11 mouse cellular contexts compared by ENCODE assay signal in genomic region chr1:193440512-193440911, GRCm38 (mm10).
DNase-seq lines count a peak whose midpoint lies in the region; ATAC-seq and TF ChIP-seq lines count a peak whose summit lies in the region.
"Had no signal": no experiment of that assay in that cellular context is flagged by ENCODE, and none has a peak within 500 bp of the region (broad histone marks: within the 10 kb centered on the region; RNA-seq: fewer than 3 reads in every experiment).

No protein-coding gene starts in this region.

- no peak overlapping the region for H3K27ac ChIP-seq in hindbrain, postnatal 0 days
- H3K27ac ChIP-seq in hindbrain, embryonic 14.5 days, result no peak overlapping the region
- H3K27ac ChIP-seq: hindbrain, embryonic 15.5 days; limb, embryonic 15.5 days had no signal

- H3K27me3 ChIP-seq in hindbrain, postnatal 0 days (ENCODE audit: insufficient read depth, low read length), result no peaks in the 10 kb centered on the region
- no peaks in the 10 kb centered on the region for H3K27me3 ChIP-seq in hindbrain, embryonic 14.5 days (ENCODE audit: control insufficient read depth, insufficient read depth, low read length)
- H3K27me3 ChIP-seq in G1E (ENCODE audit: insufficient read depth, low read length), result no peaks in the 10 kb centered on the region
- H3K27me3 ChIP-seq: hindbrain, embryonic 15.5 days; limb, embryonic 15.5 days had no signal

- no peak overlapping the region for H3K4me3 ChIP-seq in hindbrain, postnatal 0 days (ENCODE audit: low read length)
- no peak overlapping the region for H3K4me3 ChIP-seq in hindbrain, embryonic 14.5 days (replicated peaks; ENCODE audit: low read length)
- no peak overlapping the region for H3K4me3 ChIP-seq in G1E (ENCODE audit: low read depth, low read length)
- H3K4me3 ChIP-seq: hindbrain, embryonic 15.5 days; limb, embryonic 15.5 days had no signal

- H3K9me3 ChIP-seq in hindbrain, postnatal 0 days (ENCODE audit: low read length), result no peaks in the 10 kb centered on the region
- no peaks in the 10 kb centered on the region for H3K9me3 ChIP-seq in hindbrain, embryonic 14.5 days (ENCODE audit: control insufficient read depth, low read length)
- no peaks in the 10 kb centered on the region for H3K9me3 ChIP-seq in G1E (replicated peaks)
- H3K9me3 ChIP-seq: hindbrain, embryonic 15.5 days; limb, embryonic 15.5 days had no signal

- 7% methylated on average over 1 of the region's 1 CpGs for WGBS in hindbrain, postnatal 0 days
- WGBS in hindbrain, embryonic 14.5 days, result 0% methylated on average over 1 of the region's 1 CpGs

- H3K4me2 ChIP-seq in hindbrain, postnatal 0 days (ENCODE audit: low read depth, low read length), result no peak overlapping the region
- no peak overlapping the region for H3K4me2 ChIP-seq in hindbrain, embryonic 14.5 days (replicated peaks)
- H3K4me2 ChIP-seq: hindbrain, embryonic 15.5 days; limb, embryonic 15.5 days had no signal

- no peak overlapping the region for H3K9ac ChIP-seq in hindbrain, postnatal 0 days (replicated peaks; ENCODE audit: low read length)
- no peak overlapping the region for H3K9ac ChIP-seq in hindbrain, embryonic 14.5 days
- H3K9ac ChIP-seq: hindbrain, embryonic 15.5 days; limb, embryonic 15.5 days had no signal

- no peak for DNase-seq in hindbrain, postnatal 0 days (ENCODE audit: low spot score)
- no peak for DNase-seq in hindbrain, embryonic 14.5 days (ENCODE audit: low spot score)
- DNase-seq in 3T3-L1 (ENCODE audit: low read depth, low spot score) (peak; percentile 28), G1E (ENCODE audit: low spot score) (no peak)
- DNase-seq in ovary, postnatal 36 days (ENCODE audit: low spot score), result no peak
- no peak for DNase-seq in right cerebral cortex, postnatal 36 days (ENCODE audit: low spot score in 2 of 2)
- no peak for DNase-seq in spleen, postnatal 4 days (ENCODE audit: low spot score in 2 of 2)
- DNase-seq: adrenal gland, postnatal 10 days had no signal

- peak; percentile 50 for TF ChIP-seq CTCF in hindbrain, postnatal 0 days (IDR thresholded peaks at IDR 0.05; ENCODE audit: low read depth)
- TF ChIP-seq CTCF in G1E (IDR thresholded peaks at IDR 0.05; ENCODE audit: low read depth, low read length), result peak; percentile 60; the same call in 1 of the 2 replicates

- H3K36me3 ChIP-seq in hindbrain, postnatal 0 days (ENCODE audit: insufficient read depth, low read length), result no peaks in the 10 kb centered on the region
- H3K36me3 ChIP-seq in hindbrain, embryonic 14.5 days (replicated peaks; ENCODE audit: control insufficient read depth, insufficient read depth), result no peaks in the 10 kb centered on the region
- H3K36me3 ChIP-seq in G1E (replicated peaks), result no peaks in the 10 kb centered on the region
- H3K36me3 ChIP-seq: hindbrain, embryonic 15.5 days; limb, embryonic 15.5 days had no signal

- no peaks in the 10 kb centered on the region for H3K4me1 ChIP-seq in hindbrain, postnatal 0 days (ENCODE audit: insufficient read depth, low read length)
- H3K4me1 ChIP-seq in hindbrain, embryonic 14.5 days (replicated peaks; ENCODE audit: control insufficient read depth, insufficient read depth, low read length), result no peaks in the 10 kb centered on the region
- H3K4me1 ChIP-seq in G1E (ENCODE audit: insufficient read depth, low read depth, low read length), result no peaks in the 10 kb centered on the region
- H3K4me1 ChIP-seq: hindbrain, embryonic 15.5 days; limb, embryonic 15.5 days had no signal

- ATAC-seq in hindbrain, postnatal 0 days, result no peak
- ATAC-seq in hindbrain, embryonic 14.5 days (ENCODE audit: low FRiP score), result no peak
- no peak for ATAC-seq in G1E (ENCODE audit: extremely low read depth, insufficient number of reproducible peaks, low FRiP score, poor library complexity, severe bottlenecking)
- peak; percentile 64 for ATAC-seq in erythroid progenitor cell, adult 5-6 weeks (replicated peaks; ENCODE audit: low FRiP score, poor library complexity, severe bottlenecking)
